Mouse (Mus musculus) olfactory bulb, adult 2 months (tissue): ENCODE measurements around the gene Adgrf3. TPM values are rescaled to one million over a fixed set of nuclear protein-coding genes. Genes with fewer than 3 reads are reported as not detected.

Experiments used
- H3K27ac ChIP-seq: fragments of 200-500 bp; 2 replicates; pipeline ENCODE4 v1.5.1; 2012; ENCODE audit warnings: low read depth, low read length; ENCODE audit not compliant: insufficient read depth
- H3K4me1 ChIP-seq: fragments of 200-500 bp; 2 replicates; pipeline ENCODE4 v1.6.1; 2012; ENCODE audit warnings: low read length; ENCODE audit not compliant: control insufficient read depth, insufficient read depth
- H3K4me3 ChIP-seq: fragments of 200-500 bp; 2 replicates; pipeline ENCODE4 v1.5.1; 2012; ENCODE audit warnings: mild to moderate bottlenecking, low read depth, low read length, moderate library complexity; ENCODE audit not compliant: insufficient read depth
- CTCF ChIP-seq: fragments of 200-500 bp; IDR thresholded peaks from 2 replicates; pipeline ENCODE4 v1.5.1; 2012; ENCODE audit warnings: low read depth, mild to moderate bottlenecking, low read length, moderate library complexity; ENCODE audit not compliant: insufficient read depth
- POLR2A ChIP-seq: fragments of 200-500 bp; IDR thresholded peaks from 2 replicates; pipeline ENCODE4 v1.6.1; 2012; ENCODE audit warnings: mild to moderate bottlenecking, low read depth, low read length, moderate library complexity; ENCODE audit not compliant: insufficient read depth
- WGBS: fragments of 180-500 bp; shearing (Covaris S2); methylation state at CpG from one replicate; pipeline ENCODE4 v1.1.7; 2018; 5-methylcytosine and 5-hydroxymethylcytosine counted together
- polyA plus RNA-seq: library from polyadenylated mRNA; stranded (reverse); fragments of >200 nt; gene quantifications from 2 replicates; pipeline ENCODE4 v1.2.4, GENCODE M21; 2012; ENCODE audit warnings: low replicate concordance; ENCODE audit not compliant: missing spikeins, insufficient read depth, insufficient read length

Gene Adgrf3
- not detected in 2 replicates for polyA plus RNA-seq

DNA sequence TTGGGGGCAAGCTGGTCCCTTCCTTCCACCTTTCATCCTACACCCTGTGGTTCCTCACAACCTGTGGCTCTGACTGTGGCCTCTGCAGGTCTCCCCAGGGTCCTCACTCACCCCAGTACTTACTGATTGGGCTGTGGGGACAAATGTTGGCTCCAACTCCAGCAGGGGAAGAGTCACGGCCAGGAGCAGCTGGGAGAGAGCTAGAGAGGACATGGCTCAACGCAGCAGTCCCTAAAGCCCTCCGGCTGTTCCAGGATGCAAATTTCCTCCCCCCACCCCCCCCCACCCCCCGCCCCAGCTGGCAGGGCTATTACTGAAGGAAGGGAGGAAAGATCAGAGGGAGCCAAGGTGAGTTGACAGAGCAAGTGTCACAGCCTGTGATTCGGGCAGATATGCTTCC, at the start of gene Adgrf3:
Gene Adgrf3 (minus strand): TSS at position 230 of the 400 bp plus-strand sequence.
- 57% methylated on average over 5 of the region's 5 CpGs for WGBS
- TF ChIP-seq CTCF: no peak
- TF ChIP-seq POLR2A: no peak
- Histone ChIP-seq H3K4me1 (no peaks in the 10 kb centered on the region), H3K27ac (no peak within 1 kb of the TSS), H3K4me3 (no peak within 1 kb of the TSS)

DNA sequence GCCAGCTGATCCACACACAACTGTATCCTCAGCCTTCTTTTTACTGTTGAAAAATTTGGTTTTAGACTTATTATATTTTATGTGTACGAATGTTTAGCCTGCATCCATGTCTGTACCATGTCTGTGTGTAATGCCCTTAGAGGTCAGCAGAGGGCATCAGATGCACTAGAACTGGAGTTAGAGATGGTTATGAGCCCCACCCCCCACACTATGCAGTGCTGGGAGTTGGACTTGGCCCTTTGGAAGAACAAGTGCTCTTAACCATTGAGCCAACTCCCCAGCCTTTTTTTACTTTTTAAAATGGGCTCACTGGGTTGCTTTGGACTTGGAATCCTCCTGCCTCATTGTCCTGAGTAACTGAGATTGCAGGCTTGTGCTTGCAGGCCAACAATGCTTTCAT, 42.1 kb upstream of the Adgrf3 start:
- no peak overlapping the region for H3K4me3 ChIP-seq
- peaks cover 2% of the 10 kb centered on the region; the same call in 1 of the 2 replicates for H3K4me1 ChIP-seq
- H3K27ac ChIP-seq: no peak overlapping the region
- WGBS: 97% methylated on average over 1 of the region's 1 CpGs
- TF ChIP-seq POLR2A (no peak), CTCF (no peak)

DNA sequence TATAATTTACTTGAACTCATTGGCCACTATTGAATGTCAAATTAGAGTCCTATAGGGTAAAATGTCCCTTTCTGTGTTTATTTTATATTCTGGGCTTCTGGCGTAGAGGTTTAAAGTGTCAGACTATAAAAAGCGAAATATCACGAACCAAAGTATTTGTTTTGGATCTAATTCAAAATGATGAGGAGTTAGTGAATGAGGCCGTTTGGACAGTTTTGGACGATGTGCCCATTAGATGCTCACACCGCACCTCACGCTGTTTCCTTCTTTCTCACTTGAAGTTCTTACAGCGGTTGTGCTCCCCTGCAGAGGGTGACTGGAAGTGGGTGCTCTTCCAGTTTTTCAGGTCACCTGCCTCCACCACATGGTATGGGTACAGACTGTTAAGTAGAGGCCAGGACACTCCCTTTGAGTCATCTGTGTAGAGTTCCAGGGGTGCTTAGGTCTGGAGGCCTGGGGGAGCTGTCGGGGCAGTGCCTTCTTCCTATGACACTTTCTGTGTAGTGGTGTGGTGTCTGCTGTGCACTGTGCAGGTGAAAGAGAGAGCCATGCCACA, 40.4 kb upstream of the Adgrf3 start:
- TF ChIP-seq CTCF: no peak
- TF ChIP-seq POLR2A: no peak
- Histone ChIP-seq H3K4me1 (peaks cover 2% of the 10 kb centered on the region; the same call in 1 of the 2 replicates), H3K4me3 (no peak overlapping the region), H3K27ac (no peak overlapping the region)
- 90% methylated on average over 9 of the region's 9 CpGs for WGBS

DNA sequence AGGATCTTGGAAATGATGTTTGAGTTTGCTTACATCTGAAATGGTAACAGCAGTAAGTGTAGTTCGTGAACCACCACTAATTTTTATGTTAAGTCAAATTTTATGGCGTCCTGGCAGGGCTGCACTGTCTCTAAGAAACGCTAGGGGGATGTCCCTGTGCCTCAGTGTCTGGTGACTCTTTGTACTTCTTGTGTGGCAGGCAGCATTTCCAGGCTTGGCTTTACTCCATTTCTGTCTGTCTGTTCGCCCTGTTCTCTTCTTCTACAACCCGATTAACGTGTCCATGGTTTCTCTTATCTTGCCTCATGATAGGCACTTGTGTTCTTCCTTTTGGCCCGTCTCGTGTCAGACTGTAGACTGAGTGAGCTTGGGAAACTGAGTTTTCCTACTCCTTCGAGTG, 38.2 kb upstream of the Adgrf3 start:
- Histone ChIP-seq H3K4me1 (peaks cover 2% of the 10 kb centered on the region; the same call in 1 of the 2 replicates), H3K27ac (no peak overlapping the region), H3K4me3 (no peak overlapping the region)
- 36% methylated on average over 9 of the region's 9 CpGs for WGBS
- TF ChIP-seq CTCF: no peak
- no peak for TF ChIP-seq POLR2A

GRCm38 (mm10) chr5:30242410-30242809, 36.9 kb upstream of the Adgrf3 start:
- TF ChIP-seq CTCF: no peak
- no peak for TF ChIP-seq POLR2A
- WGBS: 56% methylated on average over 1 of the region's 1 CpGs
- Histone ChIP-seq H3K4me3 (no peak overlapping the region), H3K27ac (no peak overlapping the region), H3K4me1 (peaks cover 2% of the 10 kb centered on the region; the same call in 1 of the 2 replicates)

DNA sequence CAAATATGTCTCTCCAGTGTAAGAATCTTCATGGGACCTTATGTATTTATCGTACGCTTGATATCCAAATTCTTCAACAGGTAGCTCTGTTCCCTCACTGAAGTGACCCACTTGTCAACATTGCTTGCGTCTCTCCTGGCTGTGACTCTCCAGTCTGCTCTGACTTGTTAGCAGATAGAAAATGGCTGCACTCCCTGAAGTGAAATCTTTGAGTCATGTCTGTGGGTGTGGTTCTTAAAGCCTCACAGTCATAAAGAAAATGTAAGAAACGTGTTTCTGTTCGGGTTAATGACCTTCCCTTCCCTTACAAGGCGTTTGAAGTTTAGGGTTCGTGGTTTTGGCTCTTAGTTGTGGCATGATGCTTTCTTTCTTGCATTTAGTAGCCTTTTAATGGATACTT, 35.0 kb upstream of the Adgrf3 start:
- WGBS: 85% methylated on average over 7 of the region's 7 CpGs
- no peak for TF ChIP-seq POLR2A
- Histone ChIP-seq H3K4me3 (no peak overlapping the region), H3K27ac (no peak overlapping the region), H3K4me1 (peaks cover 2% of the 10 kb centered on the region; the same call in 1 of the 2 replicates)

DNA sequence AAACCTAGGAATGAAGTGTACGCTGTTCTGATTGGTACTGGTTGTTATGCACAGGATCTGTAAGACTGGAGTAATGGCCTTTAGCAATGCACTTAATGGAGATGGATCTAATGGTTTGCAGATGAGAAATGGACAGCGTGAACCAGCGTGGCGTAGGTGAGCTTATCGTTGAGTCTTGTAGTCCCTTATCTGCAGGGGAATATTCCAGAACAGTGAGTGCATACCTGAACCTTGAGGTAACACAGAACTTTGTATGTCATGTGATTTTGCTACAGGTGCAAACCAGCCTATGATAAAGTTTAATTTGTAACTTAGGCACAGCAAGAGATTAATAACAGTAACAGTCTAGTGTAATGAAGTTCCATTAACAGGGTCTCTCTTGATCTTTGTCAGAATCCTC, 33.0 kb upstream of the Adgrf3 start:
- 0 out of 2 replicates have a peak, but pooled peaks cover 2% of the 10 kb centered on the region for H3K4me1 ChIP-seq
- no peak overlapping the region for H3K4me3 ChIP-seq
- TF ChIP-seq POLR2A: no peak
- no peak for TF ChIP-seq CTCF
- no peak overlapping the region for H3K27ac ChIP-seq
- WGBS: 98% methylated on average over 5 of the region's 5 CpGs

DNA sequence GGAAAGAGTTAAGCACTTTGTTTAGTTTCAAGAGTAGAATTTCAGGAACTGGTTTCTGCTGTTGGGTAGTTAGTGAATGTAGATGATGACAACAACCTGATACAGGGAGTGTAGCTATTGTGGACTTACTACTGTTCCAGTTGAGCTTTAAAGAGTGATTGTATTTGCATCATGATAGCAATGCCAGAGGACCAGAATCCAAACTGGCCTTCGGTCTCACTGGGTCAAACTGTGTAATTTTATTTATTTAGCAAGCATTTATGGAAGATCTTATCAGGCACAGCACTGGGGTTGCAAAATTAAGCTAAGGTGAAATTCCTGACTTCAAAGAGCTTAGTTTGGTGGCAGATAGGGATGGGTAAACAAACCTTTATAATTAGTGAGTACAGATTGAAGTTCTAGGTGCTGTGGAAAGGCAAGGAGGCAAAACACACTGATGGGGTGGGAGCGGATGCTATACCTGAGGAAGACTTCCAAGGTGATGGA, 30.2 kb upstream of the Adgrf3 start:
- no peak overlapping the region for H3K27ac ChIP-seq
- TF ChIP-seq CTCF (no peak), POLR2A (no peak)
- H3K4me1 ChIP-seq: 0 out of 2 replicates have a peak, but pooled peaks cover 2% of the 10 kb centered on the region
- no peak overlapping the region for H3K4me3 ChIP-seq
- WGBS: 93% methylated on average over 2 of the region's 2 CpGs

DNA sequence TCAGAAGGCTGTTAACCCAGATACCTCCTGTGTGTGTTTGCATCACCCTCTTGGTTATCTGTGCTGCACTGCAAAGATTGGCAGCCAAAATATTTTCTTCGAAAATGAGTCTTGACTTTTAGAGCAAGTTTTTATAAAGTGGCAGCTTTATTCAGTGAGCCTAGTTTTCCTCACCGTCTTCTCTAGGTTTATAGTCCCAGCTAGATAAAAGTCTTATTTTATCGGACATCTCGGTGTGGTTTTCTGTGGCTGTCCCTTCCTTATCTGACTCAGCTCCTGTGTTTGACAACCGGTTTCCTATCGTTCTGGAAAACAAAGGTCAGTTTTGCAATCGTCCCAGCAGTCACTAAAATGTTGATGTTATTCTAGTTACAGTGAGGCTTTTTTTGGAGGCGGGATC, 28.5 kb upstream of the Adgrf3 start:
- whole genome bisulfite sequencing: 51% methylated on average over 8 of the region's 8 CpGs
- H3K4me1 ChIP-seq: 0 out of 2 replicates have a peak, but pooled peaks cover 2% of the 10 kb centered on the region
- TF ChIP-seq POLR2A: no peak
- no peak for TF ChIP-seq CTCF
- H3K27ac ChIP-seq: no peak overlapping the region
- no peak overlapping the region for H3K4me3 ChIP-seq

- under 1% methylated on average over 15 of the region's 15 CpGs for WGBS
- Histone ChIP-seq H3K4me3 (peak overlapping the region; percentile 98), H3K4me1 (0 out of 2 replicates have a peak, but pooled peaks cover 2% of the 10 kb centered on the region), H3K27ac (peak overlapping the region; percentile 88; the same call in 1 of the 2 replicates)
- no peak for TF ChIP-seq POLR2A
- no peak for TF ChIP-seq CTCF
Measured at GRCm38 (mm10) chr5:30233042-30233441, 27.5 kb upstream of the Adgrf3 start.
